Mouse (Mus musculus) neural tube, embryonic 12.5 days (tissue): Measurements from ENCODE around the gene Gm17949. TPM values are rescaled to one million over a fixed set of nuclear protein-coding genes. Genes with fewer than 3 reads are reported as not detected.

Experiments used
- ATAC-seq: fragments of 200-750 bp; cut with Nextera tagmentation; 2 replicates; pipeline ENCODE4 v1.8.0; 2017; ENCODE audit warnings: low read depth, mild to moderate bottlenecking, moderate TSS enrichment, moderate library complexity; ENCODE audit not compliant: low FRiP score
- H3K27ac ChIP-seq: fragments of 300-500 bp; sonication (generic); 2 replicates; pipeline ENCODE4 v1.5.1; 2016
- H3K27me3 ChIP-seq: fragments of 300-500 bp; sonication (generic); replicated peaks from 2 replicates; pipeline ENCODE4 v1.6.1; 2016; ENCODE audit warnings: mild to moderate bottlenecking
- H3K36me3 ChIP-seq: fragments of 300-500 bp; sonication (generic); 2 replicates; pipeline ENCODE4 v1.6.1; 2016; ENCODE audit warnings: mild to moderate bottlenecking
- H3K4me1 ChIP-seq: fragments of 300-500 bp; sonication (generic); 2 replicates; pipeline ENCODE4 v1.6.1; 2016
- H3K4me2 ChIP-seq: fragments of 300-500 bp; sonication (generic); replicated peaks from 2 replicates; pipeline ENCODE4 v1.6.1; 2016; ENCODE audit warnings: mild to moderate bottlenecking
- H3K4me3 ChIP-seq: fragments of 300-500 bp; sonication (generic); 2 replicates; pipeline ENCODE4 v1.5.1; 2016
- H3K9ac ChIP-seq: fragments of 300-500 bp; sonication (generic); 2 replicates; pipeline ENCODE4 v1.6.1; 2016; ENCODE audit warnings: mild to moderate bottlenecking
- H3K9me3 ChIP-seq: fragments of 300-500 bp; sonication (generic); 2 replicates; pipeline ENCODE4 v1.6.1; 2016; ENCODE audit warnings: mild to moderate bottlenecking
- WGBS: fragments of 180-500 bp; shearing (Covaris S2); methylation state at CpG from one replicate; pipeline ENCODE4 v1.1.7; 2016; 5-methylcytosine and 5-hydroxymethylcytosine counted together
- polyA plus RNA-seq: library from polyadenylated mRNA; unstranded; fragments of >200 nt; fragmentation: Nextera tagmentation; extraction: Ambion mirVana; gene quantifications from 2 replicates; pipeline ENCODE4 v1.2.1, GENCODE M21; 2016

Gene Gm17949
- polyA plus RNA-seq: 0.28 and 0.33 TPM in 2 replicates

DNA sequence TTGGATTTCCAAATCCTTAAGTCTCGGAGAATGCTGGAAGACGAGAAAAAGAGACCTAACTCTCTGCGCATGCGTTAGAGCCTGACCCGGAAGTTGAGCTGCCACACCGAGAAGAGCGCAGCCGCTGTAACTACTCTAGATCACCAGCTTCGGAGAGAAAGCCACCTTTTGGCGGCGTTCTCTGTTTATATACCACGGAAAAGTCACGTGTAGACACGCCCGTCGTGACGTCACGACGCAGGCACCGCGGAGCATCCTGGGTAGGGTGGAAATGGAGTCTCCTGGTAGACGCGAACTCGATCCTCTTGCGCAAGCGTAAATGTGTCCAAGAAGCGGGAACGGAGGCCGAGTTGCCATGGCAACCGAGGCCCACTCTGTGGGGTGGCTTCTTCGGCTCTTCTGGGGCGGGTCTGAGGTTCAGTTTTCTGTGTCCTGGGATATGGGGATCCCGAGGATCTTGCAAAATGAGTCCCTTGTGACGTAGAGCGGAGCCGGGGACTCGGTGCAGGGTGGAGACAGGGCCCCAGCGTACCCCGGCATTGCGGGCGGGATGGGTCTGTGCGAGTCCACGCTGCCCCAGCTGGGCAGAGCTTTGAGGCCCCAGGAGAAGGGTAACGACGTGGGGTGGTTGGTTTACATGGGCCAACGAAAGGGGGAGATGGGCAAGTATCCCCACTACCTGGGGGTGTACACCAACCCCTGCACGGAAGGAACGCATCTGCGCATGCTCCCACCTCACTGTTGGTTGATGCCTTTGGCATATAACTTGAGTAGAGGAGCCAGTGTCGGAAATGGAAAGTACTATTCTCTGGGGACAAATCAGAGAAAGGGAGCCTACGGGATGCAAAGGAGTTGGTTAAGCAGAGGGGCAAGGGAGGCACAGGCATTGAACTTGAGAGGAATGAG is at the start of gene Gm17949, which contains the start of gene Gtf2f1:
Gene Gm17949, plus strand, starts transcription at position 234 of the 906 bp plus-strand sequence.
Gene Gtf2f1, minus strand, starts transcription at position 53 of the 906 bp plus-strand sequence.
- Histone ChIP-seq H3K4me1 (peaks cover 17% of the 10 kb centered on the region), H3K4me3 (peak within 1 kb of the TSS; percentile 63), H3K9ac (peak within 1 kb of the TSS; percentile 69), H3K27ac (peak within 1 kb of the TSS; percentile 71), H3K36me3 (peaks cover 18% of the 10 kb centered on the region), H3K27me3 (no peaks in the 10 kb centered on the region), H3K9me3 (no peaks in the 10 kb centered on the region), H3K4me2 (peak within 1 kb of the TSS; percentile 89)
- WGBS: under 1% methylated on average over 51 of the region's 51 CpGs
- peak; percentile 92 for ATAC-seq

GRCm38 (mm10) chr17:56961880-56962279 is 49.4 kb upstream of the Gm17949 start:
- no peaks in the 10 kb centered on the region; the same call in 1 of the 2 replicates for H3K27me3 ChIP-seq
- no peaks in the 10 kb centered on the region for H3K36me3 ChIP-seq
- 93% methylated on average over 4 of the region's 4 CpGs for WGBS
- no peak overlapping the region for H3K4me3 ChIP-seq
- H3K4me2 ChIP-seq: no peak overlapping the region
- no peaks in the 10 kb centered on the region for H3K4me1 ChIP-seq
- H3K9ac ChIP-seq: no peak overlapping the region
- H3K27ac ChIP-seq: no peak overlapping the region
- ATAC-seq: no peak
- H3K9me3 ChIP-seq: no peaks in the 10 kb centered on the region

DNA sequence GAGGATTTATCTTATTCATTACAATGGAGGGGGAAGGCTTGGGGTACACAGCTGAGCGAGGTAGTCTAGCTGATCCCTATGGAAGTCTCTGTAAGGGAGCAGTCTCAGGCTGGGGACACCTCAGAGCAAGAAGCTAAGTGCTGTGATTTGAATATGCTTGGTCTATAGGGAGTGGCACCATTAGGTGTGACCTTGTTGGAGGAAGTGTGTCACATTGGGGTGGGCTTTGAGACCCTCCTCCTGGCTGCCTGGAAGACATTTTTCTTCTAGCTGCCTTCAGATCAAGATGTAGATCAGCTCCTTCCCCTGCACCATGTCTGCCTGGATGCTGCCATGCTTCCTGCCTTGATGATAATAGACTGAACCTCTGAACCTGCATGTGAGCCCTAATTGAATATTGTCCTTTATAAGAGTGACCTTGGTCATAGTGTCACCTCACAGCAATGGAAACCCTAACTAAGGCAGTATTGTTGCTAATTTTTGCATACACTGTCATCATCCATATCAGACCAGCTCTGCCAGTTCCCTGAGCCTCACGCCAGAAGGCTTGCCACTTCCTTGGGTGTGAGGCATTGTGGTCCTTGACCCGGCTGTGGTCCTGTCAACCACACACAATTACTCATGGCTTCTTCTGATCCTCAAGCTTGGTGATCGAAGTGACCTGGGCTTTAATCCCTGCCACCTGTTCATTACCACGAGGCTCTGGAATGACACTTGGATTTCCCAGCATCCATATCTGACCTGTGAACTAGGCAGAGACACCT is 48.4 kb upstream of the Gm17949 start:
- 90% methylated on average over 5 of the region's 5 CpGs for WGBS
- no peak overlapping the region for H3K9ac ChIP-seq
- no peaks in the 10 kb centered on the region for H3K4me1 ChIP-seq
- H3K27me3 ChIP-seq: no peaks in the 10 kb centered on the region; the same call in 1 of the 2 replicates
- ATAC-seq: no peak
- H3K9me3 ChIP-seq: no peaks in the 10 kb centered on the region
- no peak overlapping the region for H3K4me2 ChIP-seq
- no peak overlapping the region for H3K4me3 ChIP-seq
- H3K27ac ChIP-seq: no peak overlapping the region
- H3K36me3 ChIP-seq: no peaks in the 10 kb centered on the region

DNA sequence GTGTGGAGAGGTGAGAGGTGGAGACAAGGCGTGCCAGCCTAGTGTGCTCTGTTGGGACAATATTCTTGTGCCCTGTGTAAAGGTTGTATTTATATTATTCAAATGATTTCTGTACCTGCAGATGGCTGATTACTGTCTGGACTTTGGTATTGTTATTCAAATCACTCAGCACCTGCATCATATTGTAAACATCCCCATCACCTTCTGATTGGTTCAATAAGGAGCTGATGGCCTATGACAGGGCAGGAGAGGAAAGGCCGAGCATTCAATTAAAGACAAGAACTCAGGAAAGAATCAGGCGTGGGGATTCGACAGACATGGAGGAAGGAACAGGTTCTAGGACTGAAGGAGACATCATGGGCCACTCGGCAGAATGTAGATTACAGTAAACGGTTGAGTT is 47.6 kb upstream of the Gm17949 start:
- H3K4me3 ChIP-seq: no peak overlapping the region
- 78% methylated on average over 6 of the region's 6 CpGs for WGBS
- H3K36me3 ChIP-seq: no peaks in the 10 kb centered on the region
- H3K9me3 ChIP-seq: no peaks in the 10 kb centered on the region
- no peak overlapping the region for H3K9ac ChIP-seq
- H3K4me1 ChIP-seq: no peaks in the 10 kb centered on the region
- ATAC-seq: no peak
- no peak overlapping the region for H3K4me2 ChIP-seq
- no peaks in the 10 kb centered on the region for H3K27me3 ChIP-seq
- no peak overlapping the region for H3K27ac ChIP-seq

DNA sequence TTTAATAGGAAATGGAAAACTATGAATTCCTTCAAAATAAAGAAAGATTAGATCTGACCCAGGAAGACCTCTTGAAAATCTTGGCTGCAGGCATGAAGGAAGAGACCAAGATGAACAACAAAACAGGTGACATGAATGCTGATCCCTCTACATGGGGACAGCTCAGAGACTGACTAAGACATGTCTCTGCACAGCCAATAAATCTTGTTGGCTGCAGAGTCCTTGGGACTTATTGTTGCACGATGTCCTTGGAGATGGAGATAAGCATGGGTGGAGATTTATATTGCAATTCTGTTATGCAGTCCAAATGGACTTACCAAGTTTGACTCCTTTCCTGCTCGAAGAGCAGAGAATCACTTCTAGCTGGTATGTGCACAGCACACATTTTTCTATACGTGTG is 41.9 kb upstream of the Gm17949 start:
- H3K4me3 ChIP-seq: no peak overlapping the region
- no peaks in the 10 kb centered on the region for H3K36me3 ChIP-seq
- 61% methylated on average over 3 of the region's 3 CpGs for WGBS
- H3K4me1 ChIP-seq: no peaks in the 10 kb centered on the region
- H3K9me3 ChIP-seq: no peaks in the 10 kb centered on the region
- H3K4me2 ChIP-seq: no peak overlapping the region
- ATAC-seq: no peak
- no peak overlapping the region for H3K27ac ChIP-seq
- H3K9ac ChIP-seq: no peak overlapping the region
- no peaks in the 10 kb centered on the region for H3K27me3 ChIP-seq

DNA sequence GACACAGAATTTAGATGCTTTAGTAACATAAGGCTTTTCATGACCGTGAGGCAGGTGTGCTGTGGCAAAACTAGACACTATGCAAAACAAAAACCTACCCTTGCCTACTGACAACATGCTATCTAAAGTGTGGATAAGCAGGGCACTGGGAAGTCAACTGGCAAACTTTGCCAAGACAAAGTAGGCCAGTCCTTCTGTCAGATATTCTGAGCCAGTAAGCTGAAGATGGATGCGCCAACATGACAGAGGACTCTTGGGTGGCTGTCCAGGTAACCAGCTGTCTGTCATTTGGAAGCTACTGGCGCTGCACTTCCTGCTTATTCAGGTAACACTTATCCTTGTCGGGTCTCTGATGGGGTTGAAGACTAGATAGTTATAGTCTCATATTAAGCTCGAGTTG is 41.2 kb upstream of the Gm17949 start:
- no peak overlapping the region for H3K4me2 ChIP-seq
- no peak for ATAC-seq
- 70% methylated on average over 5 of the region's 5 CpGs for WGBS
- H3K4me3 ChIP-seq: no peak overlapping the region
- no peaks in the 10 kb centered on the region for H3K36me3 ChIP-seq
- H3K9ac ChIP-seq: no peak overlapping the region
- no peaks in the 10 kb centered on the region for H3K9me3 ChIP-seq
- no peak overlapping the region for H3K27ac ChIP-seq
- no peaks in the 10 kb centered on the region for H3K4me1 ChIP-seq
- H3K27me3 ChIP-seq: 0 out of 2 replicates have a peak, but pooled peaks cover 5% of the 10 kb centered on the region

DNA sequence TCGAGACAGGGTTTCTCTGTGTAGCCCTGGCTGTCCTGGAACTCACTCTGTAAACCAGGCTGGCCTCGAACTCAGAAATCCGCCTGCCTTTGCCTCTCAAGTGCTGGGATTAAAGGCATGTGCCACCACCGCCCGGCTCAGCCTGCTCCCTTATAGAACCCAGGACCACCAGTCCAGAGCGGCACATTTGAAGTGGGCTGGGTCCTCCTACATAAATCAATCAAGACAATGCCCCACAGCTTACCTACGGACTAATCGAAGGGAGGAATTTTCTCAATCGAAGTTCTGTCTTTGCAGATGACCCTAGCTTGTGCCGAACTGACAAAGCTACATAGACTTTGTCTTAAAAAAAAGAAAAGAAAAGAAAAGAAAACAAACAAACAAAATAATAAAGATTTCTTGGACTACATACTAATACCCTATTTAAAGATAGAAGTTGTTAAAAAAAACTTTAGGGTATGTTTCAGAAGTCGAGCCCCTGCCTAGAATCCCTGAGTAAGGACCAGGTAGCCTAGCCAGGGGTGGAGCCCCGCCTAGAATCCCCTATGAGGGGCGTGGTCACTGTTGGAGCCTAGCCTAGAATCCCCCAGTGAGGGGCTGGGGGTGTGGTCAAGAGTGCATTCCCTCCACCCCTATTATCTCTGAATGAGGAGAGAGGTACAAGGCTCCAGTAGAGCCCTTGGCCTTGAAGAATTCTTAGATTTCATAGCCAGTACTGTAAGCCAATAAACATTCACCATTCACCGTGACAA is 37.1 kb upstream of the Gm17949 start:
- no peaks in the 10 kb centered on the region for H3K4me1 ChIP-seq
- no peaks in the 10 kb centered on the region for H3K9me3 ChIP-seq
- 68% methylated on average over 14 of the region's 14 CpGs for WGBS
- H3K4me3 ChIP-seq: no peak overlapping the region
- H3K27ac ChIP-seq: no peak overlapping the region
- H3K36me3 ChIP-seq: no peaks in the 10 kb centered on the region
- no peak for ATAC-seq
- H3K4me2 ChIP-seq: no peak overlapping the region
- H3K27me3 ChIP-seq: 0 out of 2 replicates have a peak, but pooled peaks cover 5% of the 10 kb centered on the region
- H3K9ac ChIP-seq: no peak overlapping the region

- H3K4me1 ChIP-seq: no peaks in the 10 kb centered on the region
- no peak overlapping the region for H3K27ac ChIP-seq
- H3K9ac ChIP-seq: no peak overlapping the region
- WGBS: 75% methylated on average over 5 of the region's 5 CpGs
- H3K4me2 ChIP-seq: no peak overlapping the region
- ATAC-seq: no peak
- no peak overlapping the region for H3K4me3 ChIP-seq
- no peaks in the 10 kb centered on the region for H3K36me3 ChIP-seq
- 0 out of 2 replicates have a peak, but pooled peaks cover 5% of the 10 kb centered on the region for H3K27me3 ChIP-seq
- H3K9me3 ChIP-seq: no peaks in the 10 kb centered on the region
Measured at GRCm38 (mm10) chr17:56974708-56975240, 36.5 kb upstream of the Gm17949 start.

GRCm38 (mm10) chr17:56975391-56975790 is 35.9 kb upstream of the Gm17949 start:
- no peaks in the 10 kb centered on the region for H3K36me3 ChIP-seq
- no peak overlapping the region for H3K9ac ChIP-seq
- no peak overlapping the region for H3K4me3 ChIP-seq
- 0 out of 2 replicates have a peak, but pooled peaks cover 5% of the 10 kb centered on the region for H3K27me3 ChIP-seq
- no peaks in the 10 kb centered on the region for H3K4me1 ChIP-seq
- no peak overlapping the region for H3K27ac ChIP-seq
- no peak for ATAC-seq
- H3K9me3 ChIP-seq: no peaks in the 10 kb centered on the region
- WGBS: 76% methylated on average over 3 of the region's 3 CpGs
- no peak overlapping the region for H3K4me2 ChIP-seq

- H3K4me1 ChIP-seq: no peaks in the 10 kb centered on the region
- H3K4me3 ChIP-seq: no peak overlapping the region
- no peak overlapping the region for H3K27ac ChIP-seq
- ATAC-seq: no peak
- no peak overlapping the region for H3K4me2 ChIP-seq
- H3K27me3 ChIP-seq: 0 out of 2 replicates have a peak, but pooled peaks cover 5% of the 10 kb centered on the region
- no peaks in the 10 kb centered on the region for H3K9me3 ChIP-seq
- H3K9ac ChIP-seq: no peak overlapping the region
- WGBS: 83% methylated on average over 8 of the region's 8 CpGs
- H3K36me3 ChIP-seq: no peaks in the 10 kb centered on the region
Measured at GRCm38 (mm10) chr17:56976531-56977390, 34.5 kb upstream of the Gm17949 start.

GRCm38 (mm10) chr17:56979524-56979923 is 31.7 kb upstream of the Gm17949 start:
- H3K9ac ChIP-seq: no peak overlapping the region
- WGBS: 21% methylated on average over 4 of the region's 8 CpGs
- 0 out of 2 replicates have a peak, but pooled peaks cover 3% of the 10 kb centered on the region for H3K27me3 ChIP-seq
- no peaks in the 10 kb centered on the region for H3K4me1 ChIP-seq
- H3K27ac ChIP-seq: no peak overlapping the region
- no peak overlapping the region for H3K4me2 ChIP-seq
- no peak for ATAC-seq
- H3K4me3 ChIP-seq: no peak overlapping the region
- no peaks in the 10 kb centered on the region for H3K36me3 ChIP-seq
- no peaks in the 10 kb centered on the region for H3K9me3 ChIP-seq
